Mouse (Mus musculus) MEL (cell line): ENCODE data around the gene Kirrel3.

Source experiments
- CTCF ChIP-seq, 3 experiments: IDR thresholded peaks in 2 of 3; conservative IDR thresholded peaks in 1 of 3; 2 replicates each; pipeline ENCODE4 v1.5.1; 2011 to 2012; ENCODE audit warnings: low read length in 3 of 3, low read depth in 2 of 3, mild to moderate bottlenecking in 2 of 3, improper control_type of control experiment in 1 of 3, inconsistent platforms in 1 of 3, mixed read lengths in 1 of 3, moderate library complexity in 1 of 3; ENCODE audit not compliant: control insufficient read depth in 1 of 3, insufficient read depth in 1 of 3, poor library complexity in 1 of 3, severe bottlenecking in 1 of 3
- GABPA ChIP-seq: IDR thresholded peaks from 2 replicates; pipeline ENCODE4 v1.6.1; 2012; ENCODE audit warnings: low read depth, mild to moderate bottlenecking, inconsistent platforms, low read length, improper control_type of control experiment, moderate library complexity
- GATA1 ChIP-seq: IDR thresholded peaks from 2 replicates; pipeline ENCODE4 v1.6.1; 2011; ENCODE audit warnings: low read depth, low read length, improper control_type of control experiment
- MAFK ChIP-seq: IDR thresholded peaks from 2 replicates; pipeline ENCODE4 v1.6.1; 2011; ENCODE audit warnings: low read depth, mild to moderate bottlenecking, low read length, improper control_type of control experiment, borderline replicate concordance
- NRF1 ChIP-seq: IDR thresholded peaks from 2 replicates; pipeline ENCODE4 v1.6.1; 2014; ENCODE audit warnings: low read depth, mild to moderate bottlenecking, inconsistent platforms, low read length, improper control_type of control experiment, moderate library complexity; ENCODE audit not compliant: poor library complexity, insufficient read depth, severe bottlenecking
- POLR2A ChIP-seq, 2 experiments: IDR thresholded peaks; 2 replicates each; pipeline ENCODE4 v1.6.1; 2011 to 2012; ENCODE audit warnings: low read length in 2 of 2, mild to moderate bottlenecking in 2 of 2, control low read depth in 1 of 2, improper control_type of control experiment in 1 of 2, low read depth in 1 of 2, moderate library complexity in 1 of 2; ENCODE audit not compliant: control insufficient read depth in 1 of 2, insufficient read depth in 1 of 2, poor library complexity in 1 of 2
- POLR2AphosphoS2 ChIP-seq: IDR thresholded peaks from 2 replicates; pipeline ENCODE4 v1.6.1; 2011; ENCODE audit warnings: low read length, improper control_type of control experiment
- SIN3A ChIP-seq: IDR thresholded peaks from 2 replicates; pipeline ENCODE4 v1.6.1; 2012; ENCODE audit warnings: low read length, improper control_type of control experiment, inconsistent platforms
- TAL1 ChIP-seq: IDR thresholded peaks from 2 replicates; pipeline ENCODE4 v1.6.1; 2012; ENCODE audit warnings: mild to moderate bottlenecking, inconsistent platforms, low read length, moderate library complexity, mixed read lengths
- TBP ChIP-seq: IDR thresholded peaks from 2 replicates; pipeline ENCODE4 v1.8.0; 2011; ENCODE audit warnings: low read depth, low read length, improper control_type of control experiment
- TCF12 ChIP-seq: IDR thresholded peaks from 2 replicates; pipeline ENCODE4 v1.6.1; 2014; ENCODE audit warnings: low read depth, mild to moderate bottlenecking, inconsistent platforms, low read length, improper control_type of control experiment, moderate library complexity
- ZC3H11A ChIP-seq: IDR thresholded peaks from 2 replicates; pipeline ENCODE4 v1.6.1; 2012; ENCODE audit warnings: low read depth, mild to moderate bottlenecking, inconsistent platforms, low read length, improper control_type of control experiment
- ZMIZ1 ChIP-seq: IDR thresholded peaks from 2 replicates; pipeline ENCODE4 v1.6.1; 2012; ENCODE audit warnings: low read depth, mild to moderate bottlenecking, inconsistent platforms, low read length, improper control_type of control experiment, moderate library complexity

GRCm38 (mm10) chr9:34830696-34831095, 345.0 kb downstream of the Kirrel3 start:
- TF ChIP-seq GATA1: no peak
- TF ChIP-seq POLR2A (IDR thresholded peaks at IDR 0.05; ENCODE audit: control insufficient read depth in 1 of 2, insufficient read depth in 1 of 2, low read depth in 1 of 2, low read length in 2 of 2, poor library complexity in 1 of 2): no peak
- TF ChIP-seq CTCF (IDR thresholded peaks at IDR 0.05 in 2 of 3, conservative IDR thresholded peaks at IDR 0.05 in 1 of 3; ENCODE audit: control insufficient read depth in 1 of 3, insufficient read depth in 1 of 3, low read depth in 2 of 3, low read length in 3 of 3, poor library complexity in 1 of 3, severe bottlenecking in 1 of 3): no peak
- TF ChIP-seq ZC3H11A: no peak
- no peak for TF ChIP-seq GABPA
- TF ChIP-seq TCF12: no peak
- TF ChIP-seq POLR2AphosphoS2: no peak
- TF ChIP-seq TAL1: no peak
- TF ChIP-seq ZMIZ1: no peak
- TF ChIP-seq MAFK: no peak
- no peak for TF ChIP-seq TBP
- TF ChIP-seq SIN3A: no peak
- TF ChIP-seq NRF1: no peak
